Mouse (Mus musculus) gastrocnemius, adult 2 months (tissue): ENCODE data around the gene Gchfr. TPM values are rescaled to one million over a fixed set of nuclear protein-coding genes. Genes with fewer than 3 reads are reported as not detected.

Experiments used
- DNase-seq: peaks from one replicate; pipeline ENCODE4 v3.0.0; 2022
- H3K27ac ChIP-seq: fragments of 200-600 bp; 2 replicates; pipeline ENCODE4 v1.8.1; 2022; ENCODE audit warnings: mild to moderate bottlenecking
- H3K4me3 ChIP-seq: fragments of 200-600 bp; 2 replicates; pipeline ENCODE4 v1.8.1; 2022; ENCODE audit warnings: mild to moderate bottlenecking, moderate library complexity
- CTCF ChIP-seq: fragments of 200-600 bp; IDR thresholded peaks from 2 replicates; pipeline ENCODE4 v1.8.1; 2022; ENCODE audit warnings: antibody characterized with exemption, mild to moderate bottlenecking, moderate library complexity
- intact Hi-C: fragments of 180-260 bp; cut with DNase I; formaldehyde crosslinking; loops from one replicate; pipeline ENCODE4 v1.15.1; 2025
- total RNA-seq, 2 experiments: library from RNA; stranded (reverse); gene quantifications; 2 replicates each; pipeline ENCODE4 v1.2.3; 2021

Gene Gchfr
- total RNA-seq, 2 experiments from 2014 or later = not detected

DNA sequence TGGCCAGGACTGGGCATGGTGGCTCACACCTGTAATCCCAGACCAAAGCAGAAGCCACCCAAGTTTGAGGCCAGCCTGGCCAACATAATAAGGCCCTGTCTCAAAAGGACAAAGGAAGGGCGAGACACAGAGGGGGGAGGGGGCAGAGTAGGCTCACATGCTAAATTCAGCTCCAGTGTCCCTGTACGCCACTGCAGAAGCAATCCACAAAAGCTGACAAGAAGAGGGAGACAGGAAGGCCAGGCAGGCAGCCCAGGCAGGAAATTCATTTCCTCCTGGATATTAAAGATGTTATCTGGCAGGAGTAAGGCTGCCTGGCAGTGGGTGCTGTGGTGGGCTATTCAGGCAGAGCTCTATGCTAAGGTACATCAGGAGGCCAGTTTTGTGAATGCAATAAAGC is 6.3 kb upstream of the Gchfr start:
- no peak for DNase-seq
- no peak overlapping the region for H3K4me3 ChIP-seq
- intact Hi-C loops = no loop called here
- H3K27ac ChIP-seq = no peak overlapping the region
- TF ChIP-seq CTCF = no peak

DNA sequence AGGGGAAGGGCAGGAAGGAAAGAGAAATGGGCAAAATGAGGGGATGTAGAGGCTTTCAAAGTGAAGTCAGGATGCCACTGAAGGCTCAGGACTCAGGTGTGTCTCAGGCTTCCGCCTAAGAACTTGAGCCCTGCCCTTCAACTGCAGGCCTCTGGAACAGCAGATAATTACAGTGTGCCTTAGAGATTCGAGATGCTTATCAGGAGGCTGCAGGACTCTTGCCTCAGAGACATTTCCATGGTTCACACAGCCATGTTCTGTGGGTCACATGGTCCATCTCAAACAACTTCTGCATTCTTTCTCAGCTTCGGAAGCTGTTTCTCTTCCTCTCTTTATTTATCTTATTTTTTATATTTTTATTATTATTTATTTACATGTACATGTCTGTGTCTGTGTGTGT is 4.4 kb upstream of the Gchfr start:
- intact Hi-C loops = no loop called here
- no peak for TF ChIP-seq CTCF
- no peak overlapping the region for H3K27ac ChIP-seq
- H3K4me3 ChIP-seq = no peak overlapping the region
- DNase-seq = no peak

DNA sequence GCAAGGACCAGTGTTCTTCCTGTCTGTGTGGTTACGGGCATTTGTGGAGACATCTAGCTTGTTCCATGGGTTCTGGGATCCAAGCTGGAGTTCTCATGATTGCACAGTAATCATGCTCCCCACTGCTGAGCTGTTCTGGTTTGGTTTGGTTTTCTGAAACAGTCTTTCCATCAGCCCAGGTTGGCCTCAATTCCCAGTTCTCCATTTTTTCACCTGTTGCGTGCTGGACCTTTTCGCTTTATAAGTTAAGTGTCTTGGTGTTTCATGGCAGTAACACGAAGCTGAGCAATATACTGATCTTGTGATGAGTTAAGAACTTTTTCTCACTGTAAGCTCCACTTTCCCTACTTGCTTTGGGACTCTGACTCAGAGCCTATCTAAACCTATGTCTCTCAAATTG is 3.6 kb upstream of the Gchfr start:
- intact Hi-C loops = no loop called here
- Histone ChIP-seq H3K27ac (no peak overlapping the region), H3K4me3 (no peak overlapping the region)
- no peak for DNase-seq
- no peak for TF ChIP-seq CTCF

DNA sequence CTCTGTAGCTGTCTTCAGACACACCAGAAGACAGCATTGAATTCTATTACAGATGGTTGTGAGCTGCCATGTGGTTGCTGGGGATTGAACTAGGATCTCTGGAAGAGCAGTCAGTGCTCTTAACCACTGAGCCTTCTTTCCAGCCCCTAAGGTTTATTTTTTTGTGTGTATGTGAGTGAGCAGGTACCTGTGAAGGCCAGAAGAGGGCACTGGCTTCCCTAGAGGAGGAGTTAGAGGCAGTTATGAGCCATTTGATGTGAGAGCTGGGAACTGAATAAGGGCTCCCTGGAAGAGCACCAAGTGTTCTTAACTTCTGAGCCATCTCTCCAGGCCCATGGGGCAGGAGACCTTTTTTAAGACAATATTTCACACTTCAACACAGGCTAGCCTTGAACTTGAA is 2.2 kb upstream of the Gchfr start:
- Histone ChIP-seq H3K4me3 (no peak overlapping the region), H3K27ac (no peak overlapping the region)
- DNase-seq = no peak
- intact Hi-C loops = no loop called here
- no peak for TF ChIP-seq CTCF

DNA sequence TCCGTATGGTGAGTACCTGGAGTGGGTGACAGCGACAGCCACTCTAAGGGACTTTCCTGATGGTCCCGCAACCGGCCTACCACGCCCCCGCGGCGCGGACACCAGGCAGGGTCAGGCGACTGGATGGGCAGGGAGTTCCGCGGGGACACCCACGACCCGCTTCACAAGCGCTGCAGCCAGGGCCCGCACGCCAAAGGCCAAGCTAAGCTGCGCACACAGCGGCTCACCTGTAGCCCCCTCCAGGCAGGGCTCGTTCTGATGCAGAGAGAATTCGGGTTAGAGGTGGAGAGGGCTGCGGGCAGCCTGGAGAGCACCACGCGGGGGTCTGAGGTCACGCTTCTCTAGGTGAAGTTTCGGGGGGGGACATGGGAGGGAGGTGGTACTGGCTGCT is 288 bp downstream of the Gchfr start:
- Histone ChIP-seq H3K27ac (peak overlapping the region; percentile 24), H3K4me3 (peak overlapping the region; percentile 85)
- intact Hi-C loops = no loop called here
- no peak for DNase-seq
- no peak for TF ChIP-seq CTCF

DNA sequence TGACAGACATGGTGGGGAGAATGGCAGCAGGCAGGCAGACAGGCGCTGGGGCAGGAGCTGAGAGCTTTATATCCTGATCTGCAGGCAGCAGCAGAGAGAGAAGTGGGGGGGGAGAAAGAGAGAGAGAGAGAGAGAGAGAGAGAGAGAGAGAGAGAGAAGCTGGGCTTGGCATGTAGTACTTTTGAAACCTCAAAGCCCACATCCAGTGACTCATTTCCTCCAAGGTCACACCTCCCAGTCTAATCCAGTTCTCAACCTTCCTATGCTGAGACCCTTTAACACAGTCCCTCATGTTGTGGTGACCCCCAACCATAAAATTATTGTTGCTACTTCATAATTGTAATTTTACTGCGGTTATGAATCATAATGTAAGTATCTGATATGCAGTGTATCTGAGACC is 2.7 kb downstream of the Gchfr start:
- Histone ChIP-seq H3K4me3 (no peak overlapping the region), H3K27ac (no peak overlapping the region)
- TF ChIP-seq CTCF = no peak
- DNase-seq = no peak
- intact Hi-C loops = no loop called here

DNA sequence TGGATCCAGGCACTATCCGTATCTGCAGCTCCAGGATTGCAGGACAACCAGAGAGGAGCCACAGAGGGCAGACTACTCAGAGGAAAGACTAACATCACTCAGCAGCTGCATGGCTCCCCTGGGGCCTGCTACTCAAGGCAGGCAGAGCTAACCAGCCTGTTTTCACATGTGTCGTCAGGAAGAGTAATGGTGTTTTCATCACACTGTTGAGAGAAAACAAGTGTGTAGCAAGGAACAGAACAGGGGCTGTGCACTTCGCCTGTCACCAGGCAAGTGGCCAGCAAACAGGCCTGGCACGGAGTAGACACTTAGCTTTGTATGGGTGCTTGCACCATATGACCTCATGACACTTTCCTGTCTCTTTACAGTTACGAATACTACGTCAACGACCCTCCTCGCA is 4.0 kb downstream of the Gchfr start:
- no peak for TF ChIP-seq CTCF
- H3K27ac ChIP-seq = no peak overlapping the region
- intact Hi-C loops = no loop called here
- no peak overlapping the region for H3K4me3 ChIP-seq
- DNase-seq = no peak

DNA sequence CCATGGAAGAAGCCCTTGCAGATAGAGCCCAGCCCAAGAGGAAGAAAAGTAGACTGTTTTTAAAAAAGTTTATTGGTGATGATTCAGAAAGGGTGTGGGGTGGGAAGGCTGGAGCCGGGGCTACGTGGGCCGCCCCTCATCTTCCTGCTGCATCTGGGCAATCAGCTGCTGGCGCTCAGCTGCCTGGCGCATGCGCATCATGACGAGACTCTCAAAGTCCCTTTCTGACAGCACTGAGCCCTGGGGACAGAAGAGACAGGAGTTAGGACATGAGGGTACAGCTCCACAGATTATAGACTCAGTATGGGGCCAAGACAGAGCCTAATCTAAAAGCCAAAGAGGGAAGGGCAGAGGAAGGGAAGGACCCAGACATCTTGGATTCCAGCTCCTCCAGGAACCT is 4.9 kb downstream of the Gchfr start:
- TF ChIP-seq CTCF = no peak
- no peak overlapping the region for H3K27ac ChIP-seq
- intact Hi-C loops = no loop called here
- DNase-seq = no peak
- H3K4me3 ChIP-seq = no peak overlapping the region

DNA sequence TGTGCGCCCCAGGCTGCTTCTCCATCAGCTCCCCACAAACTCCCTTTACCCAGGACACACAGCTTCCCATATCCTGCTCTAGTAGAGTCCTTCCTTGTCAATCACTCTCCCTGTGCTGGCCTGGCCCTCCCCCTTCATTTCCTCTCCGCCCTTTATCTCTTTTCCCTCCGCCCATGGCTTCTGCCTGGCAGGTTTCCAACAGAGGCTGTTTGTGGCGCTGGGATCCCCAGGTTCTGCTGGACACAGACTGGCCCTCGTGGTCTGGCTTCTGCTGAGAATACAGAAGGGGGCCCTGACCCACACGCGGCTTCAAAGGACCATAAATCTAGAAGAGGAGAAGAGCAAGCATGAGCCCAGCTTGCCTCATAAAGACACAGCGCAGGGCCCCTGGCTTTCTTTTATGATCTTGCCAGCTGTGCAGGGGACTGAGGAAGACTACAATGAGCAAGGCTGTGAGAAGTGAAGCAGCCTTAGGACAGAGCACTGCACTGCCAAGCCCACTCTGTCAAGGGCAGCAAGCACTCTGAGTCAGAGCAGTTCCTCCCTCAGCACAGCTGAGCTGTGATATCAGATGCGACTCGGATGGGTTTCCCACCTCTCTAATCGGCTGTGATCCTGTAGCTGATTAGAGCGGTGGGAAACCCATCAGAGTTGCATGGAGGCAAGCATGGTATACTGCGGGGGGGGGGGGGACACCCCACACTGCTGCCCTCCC is 5.4 kb downstream of the Gchfr start:
- DNase-seq = peak; percentile 44

DNA sequence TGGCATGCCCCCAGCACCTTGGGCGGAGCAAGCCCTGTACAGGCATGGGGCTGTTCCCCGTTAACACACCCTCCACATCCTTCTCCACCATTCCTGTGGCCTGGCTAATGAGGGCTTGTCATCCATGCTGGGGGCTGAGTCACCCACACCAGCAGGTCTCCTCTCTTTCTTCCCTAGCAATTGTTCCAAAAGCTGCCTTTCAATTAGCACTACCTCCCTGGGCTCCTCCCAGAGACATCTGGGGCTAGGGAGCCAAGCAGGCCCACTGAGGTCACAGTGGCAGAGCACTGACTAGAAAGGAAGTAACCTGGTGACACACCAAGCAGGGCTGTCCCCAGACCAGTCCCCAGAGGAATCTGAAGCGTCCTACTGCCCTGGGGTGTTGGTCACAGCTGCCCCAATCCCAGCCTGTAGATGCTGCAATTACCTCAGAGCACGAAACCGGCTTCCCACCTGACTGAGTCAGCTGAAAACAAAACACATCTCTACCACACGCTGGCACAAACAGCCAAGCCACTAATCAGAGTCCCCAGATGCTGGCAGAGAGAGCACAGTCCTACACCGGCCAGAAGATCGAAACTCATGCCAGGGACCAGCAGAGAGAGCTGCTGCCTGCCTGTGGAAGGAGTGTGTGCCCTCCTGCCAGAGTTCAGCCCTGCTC is 6.5 kb downstream of the Gchfr start, which contains the start of gene Gm14137:
Gm14137 (plus strand) TSS at position 519 of the 661 bp plus-strand sequence.
- TF ChIP-seq CTCF = no peak
- DNase-seq = no peak
- Histone ChIP-seq H3K27ac (no peak within 1 kb of the TSS), H3K4me3 (no peak within 1 kb of the TSS)
- intact Hi-C loops = no loop called here

More for the DNA sequence above, 5.4 kb downstream of the Gchfr start:
- TF ChIP-seq CTCF = no peak
- no peak overlapping the region for H3K27ac ChIP-seq
- intact Hi-C loops = no loop called here
- H3K4me3 ChIP-seq = no peak overlapping the region

DNA sequence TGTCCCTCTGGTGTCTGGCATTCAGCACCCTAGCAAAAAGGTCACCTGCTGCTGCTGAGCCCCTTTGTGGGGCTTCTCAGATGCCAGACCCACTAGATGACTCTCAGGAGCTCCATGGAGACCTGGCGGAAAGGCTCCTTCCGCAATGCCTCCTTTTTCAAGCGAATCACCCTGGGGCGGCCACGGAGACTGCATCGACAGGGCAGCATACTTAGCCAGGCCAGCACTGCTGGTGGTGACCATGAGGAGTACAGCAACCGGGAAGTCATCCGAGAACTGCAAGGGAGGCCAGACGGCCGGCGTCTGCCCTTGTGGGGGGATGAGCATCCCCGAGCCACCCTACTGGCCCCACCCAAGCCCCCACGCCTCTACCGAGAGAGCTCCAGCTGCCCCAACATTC is 7.3 kb downstream of the Gchfr start:
- intact Hi-C loops = no loop called here
- Histone ChIP-seq H3K27ac (no peak overlapping the region), H3K4me3 (no peak overlapping the region)
- DNase-seq = no peak
- TF ChIP-seq CTCF = no peak

DNA sequence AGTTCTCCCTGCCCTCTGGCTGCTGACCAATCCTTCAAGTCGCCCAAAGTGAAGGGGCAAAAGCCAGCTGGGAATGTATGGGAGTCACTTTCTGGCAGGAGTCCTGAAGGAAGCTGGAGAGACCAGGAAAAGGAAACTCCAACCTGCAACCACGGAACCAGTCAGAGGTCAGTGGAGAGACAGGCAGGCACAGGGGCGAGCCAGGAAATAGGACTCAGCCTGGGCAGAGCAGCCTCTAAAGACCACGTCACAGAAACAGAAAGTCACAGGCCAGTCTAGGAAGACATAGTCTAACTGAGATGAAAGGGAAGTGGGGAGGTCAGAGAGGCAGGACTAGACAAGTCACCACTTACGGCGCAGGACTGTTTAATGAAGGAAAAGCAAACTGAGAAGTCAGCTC is 8.0 kb downstream of the Gchfr start:
- no peak for DNase-seq
- TF ChIP-seq CTCF = no peak
- intact Hi-C loops = no loop called here
- Histone ChIP-seq H3K4me3 (no peak overlapping the region), H3K27ac (no peak overlapping the region)

DNA sequence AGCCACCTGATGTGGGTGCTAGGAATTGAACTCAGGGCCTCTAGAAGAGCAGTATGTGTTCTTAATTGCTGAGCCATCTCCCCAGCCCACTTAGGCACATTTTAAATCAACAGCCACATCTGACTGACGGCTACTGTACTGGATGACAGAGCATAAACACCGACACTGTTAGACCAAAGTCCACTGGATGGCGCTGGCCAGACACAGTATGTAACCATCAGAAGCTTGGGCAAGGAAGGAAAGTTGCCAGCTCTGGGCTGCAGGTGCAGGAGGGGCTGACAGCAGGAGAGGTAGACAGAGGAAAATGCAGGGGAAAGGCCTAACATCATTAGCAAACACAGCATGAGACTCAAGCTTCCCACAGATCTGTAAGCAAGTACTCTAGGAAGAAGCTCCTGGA is 9.2 kb downstream of the Gchfr start:
- no peak for DNase-seq
- TF ChIP-seq CTCF = no peak
- Histone ChIP-seq H3K27ac (no peak overlapping the region), H3K4me3 (no peak overlapping the region)
- intact Hi-C loops = no loop called here

DNA sequence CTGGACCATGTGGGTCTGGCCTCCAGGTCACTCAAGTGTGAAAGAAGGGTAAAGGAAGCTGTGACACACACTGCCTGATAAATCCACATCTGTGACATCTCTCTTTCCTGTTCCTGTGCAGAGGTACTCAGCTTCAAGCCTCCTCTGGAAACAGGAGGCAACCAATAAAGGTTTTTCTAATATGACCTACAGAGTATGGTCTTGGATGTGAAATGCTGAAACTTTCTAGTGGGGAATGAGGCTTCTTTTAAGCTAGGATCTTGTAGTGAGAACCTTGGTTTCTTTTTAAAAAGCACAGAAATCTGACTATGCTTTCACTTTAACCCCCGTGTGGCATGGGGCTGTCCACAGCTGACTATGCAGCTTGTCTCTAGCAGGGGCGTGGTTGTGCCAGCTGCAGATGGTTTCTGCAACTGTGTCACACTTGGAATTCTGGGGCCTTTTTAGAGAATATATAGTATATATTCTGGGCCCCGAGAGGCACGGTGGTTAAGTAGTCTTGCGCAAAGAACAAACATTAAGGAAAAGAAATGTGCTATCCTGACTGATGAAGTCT is 9.9 kb downstream of the Gchfr start:
- Histone ChIP-seq H3K27ac (no peak overlapping the region), H3K4me3 (no peak overlapping the region)
- TF ChIP-seq CTCF = no peak
- no peak for DNase-seq
- intact Hi-C loops = no loop called here
